Mouse (Mus musculus) lung, embryonic 16.5 days (tissue): Measurements from ENCODE around the gene Zfp800. TPM values are rescaled to one million over a fixed set of nuclear protein-coding genes. Genes with fewer than 3 reads are reported as not detected.

Source experiments
- ATAC-seq: fragments of 200-750 bp; cut with Nextera tagmentation; 2 replicates; pipeline ENCODE4 v1.8.0; 2017; ENCODE audit warnings: low read depth, mild to moderate bottlenecking, moderate library complexity
- H3K27ac ChIP-seq: fragments of 300-500 bp; sonication (generic); 2 replicates; pipeline ENCODE4 v1.5.1; 2014; ENCODE audit warnings: mild to moderate bottlenecking, control low read depth, low read length
- H3K27me3 ChIP-seq: fragments of 300-500 bp; sonication (generic); 2 replicates; pipeline ENCODE4 v1.6.1; 2014; ENCODE audit warnings: low read depth, low read length, mixed read lengths; ENCODE audit not compliant: control insufficient read depth, insufficient read depth
- H3K36me3 ChIP-seq: fragments of 300-500 bp; sonication (generic); 2 replicates; pipeline ENCODE4 v1.6.1; 2014; ENCODE audit warnings: low read length; ENCODE audit not compliant: control insufficient read depth, insufficient read depth
- H3K4me1 ChIP-seq: fragments of 300-500 bp; sonication (generic); replicated peaks from 2 replicates; pipeline ENCODE4 v1.6.1; 2014; ENCODE audit warnings: low read length, mixed read lengths; ENCODE audit not compliant: control insufficient read depth, insufficient read depth
- H3K4me2 ChIP-seq: fragments of 300-500 bp; sonication (generic); 2 replicates; pipeline ENCODE4 v1.6.1; 2014; ENCODE audit warnings: low read depth, low read length, control low read depth
- H3K4me3 ChIP-seq: fragments of 300-500 bp; sonication (generic); 2 replicates; pipeline ENCODE4 v1.5.1; 2014; ENCODE audit warnings: mild to moderate bottlenecking, low read length, control low read depth
- H3K9ac ChIP-seq: fragments of 300-500 bp; sonication (generic); 2 replicates; pipeline ENCODE4 v1.6.1; 2014; ENCODE audit warnings: low read length, control low read depth
- H3K9me3 ChIP-seq: fragments of 300-500 bp; sonication (generic); 2 replicates; pipeline ENCODE4 v1.6.1; 2016; ENCODE audit warnings: low read length; ENCODE audit not compliant: control insufficient read depth
- WGBS: fragments of 180-500 bp; shearing (Covaris S2); extraction: QIAGEN DNeasy Blood & Tissue Kit; methylation state at CpG from one replicate; pipeline ENCODE4 v1.1.7; 2014; 5-methylcytosine and 5-hydroxymethylcytosine counted together
- polyA plus RNA-seq: library from polyadenylated mRNA; unstranded; fragments of >200 nt; fragmentation: Nextera tagmentation; extraction: Ambion mirVana; gene quantifications from 2 replicates; pipeline ENCODE4 v1.2.1, GENCODE M21; 2015

The Zfp800 gene
- polyA plus RNA-seq, 1 experiment from 2014 or later, result 18.0 TPM

DNA sequence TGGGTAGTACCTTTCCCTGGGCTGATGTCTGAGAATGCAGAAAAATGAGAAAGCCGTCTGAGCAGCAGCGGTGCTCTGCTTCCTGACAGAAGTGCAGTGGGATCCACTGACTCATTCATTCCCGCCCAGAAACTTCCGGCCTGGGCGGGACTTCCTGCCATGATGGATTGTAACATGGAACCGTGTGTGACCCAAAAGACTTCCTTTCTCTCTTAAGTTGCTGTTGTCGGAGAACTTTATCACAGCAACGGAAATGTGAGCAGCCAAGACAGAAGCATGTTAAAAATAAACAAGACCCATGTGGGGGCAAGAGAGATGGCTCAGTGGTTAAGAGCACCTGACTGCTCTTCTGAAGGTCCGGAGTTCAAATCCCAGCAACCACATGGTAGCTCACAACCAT lies 12.2 kb upstream of the Zfp800 start:
- Histone ChIP-seq H3K27me3 (no peaks in the 10 kb centered on the region), H3K4me1 (no peaks in the 10 kb centered on the region), H3K36me3 (no peaks in the 10 kb centered on the region), H3K9ac (no peak overlapping the region), H3K4me3 (no peak overlapping the region), H3K9me3 (no peaks in the 10 kb centered on the region), H3K27ac (no peak overlapping the region), H3K4me2 (no peak overlapping the region)
- ATAC-seq, result no peak
- 60% methylated on average over 9 of the region's 9 CpGs for WGBS

DNA sequence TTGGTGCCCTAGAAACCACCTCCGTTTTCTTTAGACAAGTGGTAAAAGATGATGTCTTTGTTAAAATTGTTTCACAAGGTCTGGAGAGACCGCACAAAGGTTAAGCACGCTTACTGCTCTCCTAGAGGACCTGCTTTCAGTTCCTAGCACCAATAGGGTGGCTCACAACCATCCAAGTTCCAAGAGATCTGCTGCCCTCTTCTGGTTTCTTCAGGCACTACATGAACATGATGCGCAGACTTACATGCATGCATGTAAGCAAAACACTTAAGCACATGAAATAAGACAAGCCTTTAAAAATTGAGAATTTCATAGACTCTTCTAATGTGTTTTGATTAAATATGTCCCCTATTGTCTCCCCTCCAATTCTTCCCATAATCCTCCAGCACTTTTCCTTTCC lies 2.0 kb upstream of the Zfp800 start:
- Histone ChIP-seq H3K27ac (no peak overlapping the region), H3K36me3 (no peaks in the 10 kb centered on the region), H3K4me1 (0 out of 2 replicates have a peak, but pooled peaks cover 5% of the 10 kb centered on the region), H3K9ac (no peak overlapping the region), H3K4me3 (no peak overlapping the region), H3K4me2 (no peak overlapping the region), H3K9me3 (0 out of 2 replicates have a peak, but pooled peaks cover 4% of the 10 kb centered on the region), H3K27me3 (peaks cover 20% of the 10 kb centered on the region)
- no peak for ATAC-seq
- WGBS, result 89% methylated on average over 4 of the region's 4 CpGs

GRCm38 (mm10) chr6:28398726-28399125 lies 921 bp upstream of the Zfp800 start:
- Histone ChIP-seq H3K27me3 (peaks cover 20% of the 10 kb centered on the region), H3K27ac (no peak overlapping the region), H3K4me3 (no peak overlapping the region), H3K9me3 (0 out of 2 replicates have a peak, but pooled peaks cover 4% of the 10 kb centered on the region), H3K4me1 (0 out of 2 replicates have a peak, but pooled peaks cover 5% of the 10 kb centered on the region), H3K9ac (no peak overlapping the region), H3K4me2 (no peak overlapping the region), H3K36me3 (no peaks in the 10 kb centered on the region)
- WGBS, result 91% methylated on average over 3 of the region's 3 CpGs
- ATAC-seq, result no peak

- WGBS, result 4% methylated on average over 19 of the region's 19 CpGs
- no peak overlapping the region for H3K9ac ChIP-seq
Observed at GRCm38 (mm10) chr6:28396853-28397457, 850 bp downstream of the Zfp800 start.

GRCm38 (mm10) chr6:28396051-28396852 lies 1.6 kb downstream of the Zfp800 start:
- no peak for ATAC-seq
- Histone ChIP-seq H3K9me3 (0 out of 2 replicates have a peak, but pooled peaks cover 4% of the 10 kb centered on the region), H3K36me3 (no peaks in the 10 kb centered on the region), H3K4me1 (0 out of 2 replicates have a peak, but pooled peaks cover 5% of the 10 kb centered on the region), H3K27ac (no peak overlapping the region), H3K4me2 (no peak overlapping the region; the same call in 1 of the 2 replicates), H3K9ac (no peak overlapping the region), H3K4me3 (no peak overlapping the region), H3K27me3 (peaks cover 20% of the 10 kb centered on the region)
- 27% methylated on average over 15 of the region's 15 CpGs for WGBS

More at GRCm38 (mm10) chr6:28396853-28397457, 850 bp downstream of the Zfp800 start:
- Histone ChIP-seq H3K4me3 (peak overlapping the region; percentile 45), H3K4me2 (peak overlapping the region; percentile 67), H3K9me3 (0 out of 2 replicates have a peak, but pooled peaks cover 4% of the 10 kb centered on the region), H3K36me3 (no peaks in the 10 kb centered on the region), H3K4me1 (0 out of 2 replicates have a peak, but pooled peaks cover 5% of the 10 kb centered on the region), H3K27ac (no peak overlapping the region), H3K27me3 (peaks cover 20% of the 10 kb centered on the region)
- no peak for ATAC-seq

- Histone ChIP-seq H3K27me3 (no peaks in the 10 kb centered on the region), H3K9ac (no peak overlapping the region), H3K4me3 (no peak overlapping the region), H3K9me3 (no peaks in the 10 kb centered on the region), H3K36me3 (no peaks in the 10 kb centered on the region), H3K27ac (no peak overlapping the region), H3K4me2 (no peak overlapping the region), H3K4me1 (no peaks in the 10 kb centered on the region)
- ATAC-seq, result no peak
- 80% methylated on average over 3 of the region's 3 CpGs for WGBS
Observed at GRCm38 (mm10) chr6:28389038-28389437, 8.8 kb downstream of the Zfp800 start.

GRCm38 (mm10) chr6:28385169-28385568 lies 12.6 kb downstream of the Zfp800 start:
- WGBS, result 72% methylated on average over 3 of the region's 3 CpGs
- Histone ChIP-seq H3K27ac (no peak overlapping the region), H3K4me2 (no peak overlapping the region), H3K9ac (no peak overlapping the region), H3K4me3 (no peak overlapping the region), H3K4me1 (no peaks in the 10 kb centered on the region), H3K9me3 (no peaks in the 10 kb centered on the region), H3K27me3 (no peaks in the 10 kb centered on the region), H3K36me3 (no peaks in the 10 kb centered on the region)
- no peak for ATAC-seq

GRCm38 (mm10) chr6:28381983-28382382 lies 15.8 kb downstream of the Zfp800 start:
- Histone ChIP-seq H3K27me3 (no peaks in the 10 kb centered on the region), H3K9me3 (no peaks in the 10 kb centered on the region), H3K4me1 (no peaks in the 10 kb centered on the region), H3K27ac (no peak overlapping the region), H3K36me3 (no peaks in the 10 kb centered on the region), H3K4me3 (no peak overlapping the region), H3K4me2 (no peak overlapping the region), H3K9ac (no peak overlapping the region)
- 51% methylated on average over 4 of the region's 4 CpGs for WGBS
- ATAC-seq, result no peak

GRCm38 (mm10) chr6:28369966-28370683 lies 27.7 kb downstream of the Zfp800 start:
- Histone ChIP-seq H3K27ac (no peak overlapping the region), H3K4me3 (no peak overlapping the region), H3K4me1 (no peaks in the 10 kb centered on the region), H3K9me3 (no peaks in the 10 kb centered on the region), H3K36me3 (no peaks in the 10 kb centered on the region), H3K4me2 (no peak overlapping the region), H3K27me3 (no peaks in the 10 kb centered on the region), H3K9ac (no peak overlapping the region)
- ATAC-seq, result no peak
- WGBS, result 76% methylated on average over 6 of the region's 6 CpGs
